Mouse (Mus musculus): ENCODE data around the gene Dhx9.
"Not testable (repeated sequence)": the region's sequence is repeated elsewhere in the genome, so short reads cannot be mapped to it uniquely, and the experiment has no call there.

The Dhx9 gene

GRCm38 (mm10) chr1:153487500-153487879 is at the start of gene Dhx9:
Gene Dhx9 (minus strand): TSS chr1:153487660.
- peak; percentile 96 to 98 for DNase-seq (ENCODE audit: low spot score in 2 of 2)

- no peak for DNase-seq (ENCODE audit: low spot score in 2 of 2)
Observed at GRCm38 (mm10) chr1:153535611-153536010, 48.2 kb upstream of the Dhx9 start.

- not testable (repeated sequence) for DNase-seq (ENCODE audit: low spot score in 2 of 2)
Observed at GRCm38 (mm10) chr1:153532896-153533295, 45.4 kb upstream of the Dhx9 start.

GRCm38 (mm10) chr1:153532234-153532841 is 44.9 kb upstream of the Dhx9 start:
- DNase-seq (ENCODE audit: low spot score in 2 of 2): no peak

GRCm38 (mm10) chr1:153531677-153532233 is 44.3 kb upstream of the Dhx9 start:
- DNase-seq (ENCODE audit: low spot score in 2 of 2): no peak

GRCm38 (mm10) chr1:153522116-153522515 is 34.7 kb upstream of the Dhx9 start:
- no peak for DNase-seq (ENCODE audit: low spot score in 2 of 2)

GRCm38 (mm10) chr1:153515368-153515767 is 27.9 kb upstream of the Dhx9 start:
- DNase-seq (ENCODE audit: low spot score in 2 of 2): no peak

- DNase-seq (ENCODE audit: low spot score in 2 of 2): no peak
Observed at GRCm38 (mm10) chr1:153510330-153511009, 23.0 kb upstream of the Dhx9 start.

GRCm38 (mm10) chr1:153509569-153509968 is 22.1 kb upstream of the Dhx9 start:
- DNase-seq (ENCODE audit: low spot score in 2 of 2): not testable (repeated sequence)

GRCm38 (mm10) chr1:153509012-153509411 is 21.6 kb upstream of the Dhx9 start:
- no peak for DNase-seq (ENCODE audit: low spot score in 2 of 2)

- DNase-seq (ENCODE audit: low spot score in 2 of 2): no peak
Observed at GRCm38 (mm10) chr1:153506266-153506665, 18.8 kb upstream of the Dhx9 start.

- no peak for DNase-seq (ENCODE audit: low spot score in 2 of 2)
Observed at GRCm38 (mm10) chr1:153501644-153502321, 14.3 kb upstream of the Dhx9 start.

- DNase-seq (ENCODE audit: low spot score in 2 of 2): no peak
Observed at GRCm38 (mm10) chr1:153500030-153500429, 12.6 kb upstream of the Dhx9 start.

- DNase-seq (ENCODE audit: low spot score in 2 of 2): no peak
Observed at GRCm38 (mm10) chr1:153496030-153496429, 8.6 kb upstream of the Dhx9 start.

GRCm38 (mm10) chr1:153493931-153494330 is 6.5 kb upstream of the Dhx9 start:
- no peak for DNase-seq (ENCODE audit: low spot score in 2 of 2)

GRCm38 (mm10) chr1:153493338-153493737 is 5.9 kb upstream of the Dhx9 start:
- DNase-seq (ENCODE audit: low spot score in 2 of 2): no peak

- no peak for DNase-seq (ENCODE audit: low spot score in 2 of 2)
Observed at GRCm38 (mm10) chr1:153491822-153492221, 4.4 kb upstream of the Dhx9 start.

- DNase-seq (ENCODE audit: low spot score in 2 of 2): no peak
Observed at GRCm38 (mm10) chr1:153491345-153491744, 3.9 kb upstream of the Dhx9 start.

- DNase-seq (ENCODE audit: low spot score in 2 of 2): no peak
Observed at GRCm38 (mm10) chr1:153489963-153490362, 2.5 kb upstream of the Dhx9 start.

GRCm38 (mm10) chr1:153489540-153489939 is 2.1 kb upstream of the Dhx9 start:
- DNase-seq (ENCODE audit: low spot score in 2 of 2): no peak

- DNase-seq (ENCODE audit: low spot score in 2 of 2): no peak
Observed at GRCm38 (mm10) chr1:153489132-153489531, 1.7 kb upstream of the Dhx9 start.

GRCm38 (mm10) chr1:153486767-153487499 is 527 bp downstream of the Dhx9 start:
- peak; percentile 34 to 50 for DNase-seq (ENCODE audit: low spot score in 2 of 2)
